Mouse (Mus musculus) cerebellum, postnatal 10 days (tissue): ENCODE data around the gene Kri1.
"Not testable (repeated sequence)": the region's sequence is repeated elsewhere in the genome, so short reads cannot be mapped to it uniquely, and the experiment has no call there.

Experiments used
- DNase-seq, 2 experiments: peaks; one replicate each; pipeline ENCODE4 v3.0.0; 2021; ENCODE audit warnings: mixed read lengths in 2 of 2

Gene Kri1

GRCm38 (mm10) chr9:21314367-21315140 is 26.8 kb upstream of the Kri1 start:
- no peak for DNase-seq

- peak; percentile 95 to 96 for DNase-seq
Measured at GRCm38 (mm10) chr9:21313394-21313793, 25.6 kb upstream of the Kri1 start.

GRCm38 (mm10) chr9:21312134-21312533 is 24.4 kb upstream of the Kri1 start, which contains the start of gene Ap1m2:
Ap1m2 (minus strand) TSS chr9:21312337.
- peak in 1 of 2 experiments; percentile 18 for DNase-seq

GRCm38 (mm10) chr9:21311695-21312094 is 23.9 kb upstream of the Kri1 start:
- DNase-seq: no peak

- no peak for DNase-seq
Measured at GRCm38 (mm10) chr9:21309150-21309741, 21.5 kb upstream of the Kri1 start.

- DNase-seq: no peak
Measured at GRCm38 (mm10) chr9:21305065-21305464, 17.3 kb upstream of the Kri1 start.

GRCm38 (mm10) chr9:21299014-21299413 is 11.2 kb upstream of the Kri1 start:
- no peak for DNase-seq

GRCm38 (mm10) chr9:21292271-21292670 is 4.5 kb upstream of the Kri1 start:
- no peak for DNase-seq

GRCm38 (mm10) chr9:21291868-21292267 is 4.1 kb upstream of the Kri1 start:
- DNase-seq: not testable (repeated sequence)

GRCm38 (mm10) chr9:21291022-21291787 is 3.4 kb upstream of the Kri1 start, which contains the start of gene Cdkn2d:
Cdkn2d (minus strand) TSS chr9:21291407.
- peak; percentile 100 for DNase-seq

- peak; percentile 75 to 77 for DNase-seq
Measured at GRCm38 (mm10) chr9:21290589-21290988, 2.8 kb upstream of the Kri1 start.

GRCm38 (mm10) chr9:21289337-21289671 is 1.5 kb upstream of the Kri1 start:
- no peak for DNase-seq

GRCm38 (mm10) chr9:21288404-21289336 is 901 bp upstream of the Kri1 start:
- DNase-seq: peak in 1 of 2 experiments; percentile 36

- DNase-seq: no peak
Measured at GRCm38 (mm10) chr9:21286753-21287152, 1.0 kb downstream of the Kri1 start.

GRCm38 (mm10) chr9:21283994-21284393 is 3.8 kb downstream of the Kri1 start:
- DNase-seq: no peak

GRCm38 (mm10) chr9:21283591-21283990 is 4.2 kb downstream of the Kri1 start:
- DNase-seq: no peak

- DNase-seq: no peak
Measured at GRCm38 (mm10) chr9:21277776-21278175, 10.0 kb downstream of the Kri1 start.

GRCm38 (mm10) chr9:21276307-21276706 is 11.5 kb downstream of the Kri1 start:
- DNase-seq: no peak

GRCm38 (mm10) chr9:21275727-21276126 is 12.0 kb downstream of the Kri1 start:
- DNase-seq: no peak

- no peak for DNase-seq
Measured at GRCm38 (mm10) chr9:21275013-21275710, 12.6 kb downstream of the Kri1 start.

- no peak for DNase-seq
Measured at GRCm38 (mm10) chr9:21274336-21274735, 13.4 kb downstream of the Kri1 start.
